Mouse (Mus musculus): ENCODE results near the gene Bst2.

The Bst2 gene

GRCm38 (mm10) chr8:71537028-71537867 lies at the start of gene Bst2:
Gene Bst2 (minus strand): TSS chr8:71537456.
- peak; percentile 83 for DNase-seq (ENCODE audit: low spot score)

DNA sequence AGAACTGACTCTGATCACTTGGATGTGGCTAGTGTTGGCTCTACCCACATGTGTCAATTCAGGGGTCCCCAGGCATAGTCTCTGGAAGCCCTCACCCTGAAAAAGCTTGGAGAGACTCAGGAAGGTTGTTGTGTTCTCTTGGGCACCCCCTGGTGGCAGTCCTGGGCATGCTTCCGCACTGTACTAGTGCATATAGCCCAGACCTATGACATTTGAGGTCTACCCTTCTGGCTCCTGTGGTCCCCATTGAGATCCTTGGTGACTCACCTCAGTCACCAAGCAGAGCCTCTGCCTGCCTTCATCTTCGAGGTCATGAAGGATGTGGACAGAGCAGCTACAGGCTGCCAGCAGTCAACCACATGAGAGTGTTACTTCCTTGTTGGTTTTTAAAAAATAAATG lies 49.6 kb upstream of the Bst2 start:
- DNase-seq (ENCODE audit: low spot score): peak; percentile 40

DNA sequence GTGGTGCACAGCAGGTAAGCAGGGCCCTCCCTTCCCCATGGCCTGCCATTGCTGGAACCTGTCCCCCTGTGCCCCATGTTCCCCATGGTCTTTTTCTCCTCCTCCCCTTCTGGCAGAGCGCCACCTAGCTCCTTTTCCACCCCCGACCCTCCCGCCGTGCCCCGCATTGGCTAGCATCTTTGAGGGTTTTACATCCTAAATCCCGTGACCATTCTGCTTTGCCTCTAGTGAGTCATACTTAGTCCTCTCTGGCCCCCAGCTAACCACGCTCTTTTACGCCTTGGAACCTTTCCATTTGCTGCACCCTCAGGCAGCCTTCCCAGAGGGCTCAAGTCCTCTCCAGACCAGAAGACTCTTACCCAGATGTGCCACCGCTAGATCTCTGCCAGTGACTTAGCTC lies 42.9 kb upstream of the Bst2 start:
- no peak for DNase-seq (ENCODE audit: low spot score)

DNA sequence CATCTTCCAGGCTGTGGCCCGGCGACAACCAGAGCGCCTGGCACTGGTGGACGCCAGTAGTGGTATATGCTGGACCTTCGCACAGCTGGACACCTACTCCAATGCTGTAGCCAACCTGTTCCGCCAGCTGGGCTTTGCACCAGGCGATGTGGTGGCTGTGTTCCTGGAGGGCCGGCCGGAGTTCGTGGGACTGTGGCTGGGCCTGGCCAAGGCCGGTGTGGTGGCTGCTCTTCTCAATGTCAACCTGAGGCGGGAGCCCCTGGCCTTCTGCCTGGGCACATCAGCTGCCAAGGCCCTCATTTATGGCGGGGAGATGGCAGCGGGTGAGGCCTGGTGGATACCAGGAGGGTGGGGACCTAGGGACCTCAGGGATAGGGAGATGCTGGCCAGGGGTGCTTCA lies 42.2 kb upstream of the Bst2 start:
- no peak for DNase-seq (ENCODE audit: low spot score)

- no peak for DNase-seq (ENCODE audit: low spot score)
Measured at GRCm38 (mm10) chr8:71579009-71579408, 41.8 kb upstream of the Bst2 start.

GRCm38 (mm10) chr8:71577856-71578387 lies 40.7 kb upstream of the Bst2 start:
- no peak for DNase-seq (ENCODE audit: low spot score)

DNA sequence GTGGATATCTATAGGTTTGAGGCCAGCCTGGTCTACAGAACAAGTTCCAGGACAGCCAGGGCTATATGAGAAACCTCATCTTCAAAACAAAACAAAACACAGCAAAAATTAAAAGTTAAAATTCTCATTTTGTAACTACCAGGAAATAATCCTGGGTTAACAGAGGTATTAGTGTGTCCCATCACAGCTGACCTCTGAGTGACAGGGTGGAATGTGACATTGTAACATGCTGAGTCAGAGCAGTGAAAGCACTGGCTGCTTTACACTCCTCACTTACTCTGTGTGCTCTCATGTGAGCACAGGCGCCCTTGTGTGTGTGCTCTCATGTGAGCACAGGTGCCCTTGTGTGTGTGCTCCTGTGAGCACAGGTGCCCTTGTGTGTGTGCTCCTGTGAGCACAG lies 37.8 kb upstream of the Bst2 start:
- DNase-seq (ENCODE audit: low spot score): no peak

GRCm38 (mm10) chr8:71574426-71574825 lies 37.2 kb upstream of the Bst2 start:
- DNase-seq (ENCODE audit: low spot score): no peak

- no peak for DNase-seq (ENCODE audit: low spot score)
Measured at GRCm38 (mm10) chr8:71572847-71573633, 35.8 kb upstream of the Bst2 start.

GRCm38 (mm10) chr8:71572077-71572476 lies 34.8 kb upstream of the Bst2 start:
- DNase-seq (ENCODE audit: low spot score): no peak

GRCm38 (mm10) chr8:71570291-71570954 lies 33.2 kb upstream of the Bst2 start:
- DNase-seq (ENCODE audit: low spot score): peak; percentile 92

DNA sequence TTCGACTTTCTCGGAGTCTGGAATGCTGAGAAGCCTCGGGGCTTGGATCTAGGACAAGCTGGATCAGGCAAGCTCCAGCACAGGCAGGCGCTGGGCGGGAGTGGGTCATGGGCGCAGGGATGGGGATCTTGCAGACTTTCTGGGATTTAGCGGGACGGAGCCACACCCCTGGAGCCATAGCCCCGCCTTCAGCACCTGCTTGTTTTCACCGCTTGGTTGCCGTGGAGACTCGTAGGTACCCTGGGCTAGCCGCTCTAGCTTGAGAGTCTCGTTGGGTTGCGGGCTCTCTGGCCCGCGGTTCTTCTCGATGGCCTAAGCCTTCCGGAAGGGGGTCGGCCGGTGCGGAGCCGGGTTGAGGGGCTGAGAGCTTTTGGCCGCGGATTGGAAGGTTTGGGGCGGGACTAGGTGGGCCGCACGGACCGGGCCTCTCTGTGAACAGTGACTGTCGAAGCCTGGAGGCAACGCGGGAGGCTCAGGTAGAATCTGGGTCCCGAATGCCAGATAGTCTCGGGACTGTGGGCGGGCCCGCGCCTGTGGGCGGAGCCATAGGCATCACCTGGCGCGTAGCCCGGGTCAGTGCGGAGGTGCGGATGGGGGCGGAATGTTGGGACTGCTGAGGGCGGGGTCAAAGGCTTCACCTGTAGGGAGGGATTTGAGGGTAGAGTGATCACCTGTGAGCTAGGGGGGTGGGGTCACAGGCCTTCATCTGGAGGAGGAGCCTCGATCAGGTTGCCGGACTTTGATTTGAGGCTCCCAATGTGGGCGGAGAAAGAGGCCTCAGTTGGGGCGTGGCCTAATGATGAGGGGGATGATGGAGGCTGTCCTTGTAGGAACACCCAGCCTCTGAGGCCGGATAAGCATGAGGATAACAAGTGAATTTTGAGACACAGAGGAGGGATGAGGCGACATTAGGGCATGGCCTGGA lies 32.4 kb upstream of the Bst2 start:
- peak; percentile 53 for DNase-seq (ENCODE audit: low spot score)

GRCm38 (mm10) chr8:71568941-71569340 lies 31.7 kb upstream of the Bst2 start:
- no peak for DNase-seq (ENCODE audit: low spot score)

DNA sequence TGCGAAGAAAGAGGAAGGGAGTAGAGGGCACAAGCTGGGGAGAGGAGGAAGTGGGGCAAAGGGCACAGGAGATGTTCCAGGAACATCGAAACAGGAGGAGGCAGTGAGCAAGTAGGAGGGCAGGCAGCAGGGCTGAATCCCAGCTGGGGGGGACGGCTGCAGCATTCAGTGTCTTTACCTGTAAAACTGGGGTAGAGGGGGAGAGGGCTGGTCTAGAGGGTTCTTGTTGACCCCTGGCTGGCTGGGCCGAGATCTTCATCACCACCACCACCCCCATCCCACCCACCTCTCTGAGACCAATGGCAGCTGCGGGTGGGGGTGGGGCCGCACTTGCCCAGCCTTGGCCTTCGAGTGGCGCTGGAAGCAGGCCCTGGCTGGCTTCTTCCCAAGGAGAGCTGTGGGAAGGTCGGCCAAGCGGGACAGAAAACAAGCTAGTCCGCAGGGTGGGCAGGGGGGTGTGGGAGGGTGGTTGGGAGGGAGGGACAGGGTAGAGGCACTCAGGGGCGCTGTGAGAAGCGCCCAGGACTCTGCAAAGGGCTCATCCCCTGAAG lies 31.2 kb upstream of the Bst2 start, which contains the start of gene Slc27a1:
Gene Slc27a1, plus strand, starts transcription at position 496 of the 551 bp plus-strand sequence.
- no peak for DNase-seq (ENCODE audit: low spot score)

- no peak for DNase-seq (ENCODE audit: low spot score)
Measured at GRCm38 (mm10) chr8:71567587-71567986, 30.3 kb upstream of the Bst2 start.

GRCm38 (mm10) chr8:71566501-71566900 lies 29.2 kb upstream of the Bst2 start, which contains the start of gene Nxnl1:
Gene Nxnl1 (minus strand): TSS chr8:71566601.
- DNase-seq (ENCODE audit: low spot score): no peak

GRCm38 (mm10) chr8:71563992-71564391 lies 26.7 kb upstream of the Bst2 start:
- no peak for DNase-seq (ENCODE audit: low spot score)

DNA sequence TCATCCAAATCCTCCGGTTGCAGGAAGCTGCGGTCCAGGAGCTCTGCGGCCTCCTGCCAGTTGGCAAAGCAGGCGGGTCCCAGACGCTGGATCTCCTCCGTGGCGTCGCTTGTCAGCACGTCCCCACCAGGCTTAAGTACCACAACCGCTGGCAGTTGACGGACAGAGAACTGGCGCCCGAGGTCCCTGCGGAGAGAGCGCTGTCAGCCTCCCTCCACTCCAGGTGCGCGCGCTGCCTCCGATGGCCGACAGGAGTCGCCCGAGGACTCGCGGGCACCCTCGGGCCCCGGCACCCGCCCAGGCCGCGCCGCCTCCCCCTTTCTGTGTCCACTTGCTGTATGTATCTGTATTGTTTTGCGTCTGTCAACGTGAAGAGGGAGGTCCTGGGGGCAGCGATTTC lies 25.5 kb upstream of the Bst2 start:
- DNase-seq (ENCODE audit: low spot score): peak; percentile 73

- peak; percentile 64 for DNase-seq (ENCODE audit: low spot score)
Measured at GRCm38 (mm10) chr8:71561401-71561800, 24.1 kb upstream of the Bst2 start.

DNA sequence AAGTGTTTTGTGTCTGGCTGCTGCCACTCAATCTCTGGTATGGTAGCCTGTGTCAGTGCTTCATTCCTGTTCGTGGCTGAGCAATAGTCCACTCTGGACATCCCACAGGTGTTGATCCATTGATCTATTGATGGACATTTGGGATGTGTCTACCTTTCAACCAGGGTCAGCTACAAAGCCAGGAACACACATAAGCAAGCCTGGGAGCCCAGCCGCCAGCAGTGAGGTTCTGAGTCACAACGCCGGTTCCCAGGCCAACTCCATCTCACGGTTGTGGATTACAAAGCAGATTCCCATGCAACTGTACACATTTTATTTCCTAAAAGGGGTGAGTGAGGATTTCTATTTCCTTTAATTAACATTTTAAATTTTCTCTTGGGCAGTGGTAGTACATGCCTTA lies 23.5 kb upstream of the Bst2 start:
- no peak for DNase-seq (ENCODE audit: low spot score)

DNA sequence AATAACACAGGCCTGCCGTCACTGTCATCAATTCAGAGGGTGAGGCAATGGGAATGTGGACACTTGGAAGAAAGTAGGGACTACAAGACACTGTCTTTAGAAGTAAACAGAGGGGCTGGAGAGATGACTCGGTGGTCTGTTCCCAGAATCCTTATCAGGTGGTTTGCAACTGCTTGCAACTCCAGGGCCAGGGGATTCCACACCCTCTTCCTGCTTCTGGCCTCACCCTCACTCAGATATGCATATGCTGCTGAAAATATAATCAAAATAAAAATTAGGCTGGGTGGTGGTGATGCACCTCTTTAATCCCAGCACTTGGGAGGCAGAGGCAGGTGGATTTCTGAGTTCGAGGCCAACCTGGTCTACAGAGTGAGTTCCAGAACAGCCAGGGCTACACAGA lies 22.8 kb upstream of the Bst2 start:
- DNase-seq (ENCODE audit: low spot score): no peak
